Mouse (Mus musculus): ENCODE measurements around the gene Erg28.

GRCm38 (mm10) chr12:85824438-85825264 is at the start of gene Erg28, which contains the start of gene Ttll5:
- peak; percentile 64 for TF ChIP-seq POLR2A (IDR thresholded peaks at IDR 0.05; ENCODE audit: control insufficient read depth, extremely low read depth, insufficient read depth, low read length, poor library complexity)
- peak; percentile 61; the same call in 1 of the 2 replicates for TF ChIP-seq CTCF (IDR thresholded peaks at IDR 0.05; ENCODE audit: borderline replicate concordance, control insufficient read depth, extremely low read depth, insufficient read depth, low read length, poor library complexity)

All from thymus, adult 2 months (tissue).